Mouse (Mus musculus) mouse embryonic stem cell (cell line): ENCODE data around the gene Pacsin2.

Source experiments
- in situ Hi-C, 2 experiments: fragments of 300-500 bp; cut with MboI; formaldehyde crosslinking; loops; 1 replicate in 1 of 2; 3 replicates in 1 of 2; pipeline ENCODE4 v1.14.3; 2019 to 2020; ENCODE audit warnings: low sequenced_read_pairs in 2 of 2, low pct_unique_long_range_greater_than_20kb in 1 of 2, mixed read lengths in 1 of 2; ENCODE audit not compliant: unreplicated experiment in 1 of 2

Pacsin2 gene

GRCm38 (mm10) chr15:83457541-83457940 is 6.9 kb downstream of the Pacsin2 start:
- in situ Hi-C loops = no loop called here

GRCm38 (mm10) chr15:83455637-83456036 is 8.8 kb downstream of the Pacsin2 start:
- in situ Hi-C loops = no loop called here

DNA sequence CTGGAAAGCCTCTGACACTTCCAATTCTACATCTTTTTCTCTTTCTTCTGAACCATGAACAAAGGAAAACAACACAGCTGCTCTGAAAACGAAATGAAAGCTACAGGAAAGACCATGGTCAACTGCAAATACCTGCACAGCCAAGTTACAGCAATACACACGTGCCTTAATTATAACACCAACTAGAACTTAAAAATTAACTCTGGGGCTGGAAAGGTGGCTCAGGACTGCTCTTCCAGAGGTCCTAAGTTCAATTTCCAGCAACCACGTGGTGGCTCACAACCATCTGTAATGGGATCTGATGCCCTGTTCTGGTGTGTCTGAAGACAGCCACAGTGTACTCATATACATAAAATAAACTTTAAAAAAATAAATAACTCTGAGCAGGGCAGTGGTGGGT is 9.4 kb downstream of the Pacsin2 start:
- in situ Hi-C loops = no loop called here

DNA sequence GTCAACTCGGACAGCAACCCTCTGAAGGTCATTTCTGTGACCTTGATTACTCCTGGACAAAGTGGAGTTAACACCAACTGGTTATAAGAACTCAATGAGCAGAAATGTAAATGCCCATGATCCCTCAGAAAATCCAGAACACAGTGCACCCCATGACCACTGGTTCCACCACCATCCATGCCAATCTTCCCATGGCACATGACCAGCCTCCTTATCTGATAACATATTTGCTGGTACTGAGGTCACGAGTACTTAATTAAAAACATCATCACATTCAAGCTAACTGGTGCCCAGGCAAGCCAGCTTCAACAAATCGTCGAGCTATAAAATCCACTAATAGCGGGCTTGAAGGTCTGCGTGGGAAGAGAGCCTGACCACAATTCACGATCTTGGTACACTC is 10.0 kb downstream of the Pacsin2 start:
- in situ Hi-C loops = no loop called here

DNA sequence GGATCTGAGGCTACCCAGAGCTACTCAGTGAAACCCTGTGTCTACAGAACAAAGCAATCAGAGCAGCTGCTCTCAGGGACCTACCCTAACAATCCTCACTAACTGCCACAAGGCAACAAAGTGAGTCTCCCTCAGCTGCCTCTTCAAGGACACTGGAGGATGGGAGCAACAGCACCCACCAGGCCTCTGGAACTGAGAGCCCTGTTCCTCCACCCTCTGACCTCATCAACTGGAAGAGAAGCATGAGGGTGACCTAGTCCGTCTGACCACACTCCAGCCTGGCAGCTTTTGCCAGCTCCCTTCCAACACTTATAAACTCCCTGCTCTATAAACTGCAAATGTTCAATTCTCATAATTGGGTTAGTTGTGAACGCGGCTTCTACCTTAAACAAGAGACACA is 10.5 kb downstream of the Pacsin2 start:
- in situ Hi-C loops = no loop called here

GRCm38 (mm10) chr15:83452219-83452760 is 12.1 kb downstream of the Pacsin2 start:
- in situ Hi-C loops = no loop called here

GRCm38 (mm10) chr15:83451621-83452210 is 12.7 kb downstream of the Pacsin2 start:
- in situ Hi-C loops = no loop called here

GRCm38 (mm10) chr15:83450007-83450406 is 14.4 kb downstream of the Pacsin2 start:
- in situ Hi-C loops = no loop called here

- in situ Hi-C loops = no loop called here
These were observed 15.8 kb downstream of the Pacsin2 start for GRCm38 (mm10) chr15:83448646-83449045.

GRCm38 (mm10) chr15:83447791-83448544 is 16.4 kb downstream of the Pacsin2 start:
- in situ Hi-C loops = no loop called here

DNA sequence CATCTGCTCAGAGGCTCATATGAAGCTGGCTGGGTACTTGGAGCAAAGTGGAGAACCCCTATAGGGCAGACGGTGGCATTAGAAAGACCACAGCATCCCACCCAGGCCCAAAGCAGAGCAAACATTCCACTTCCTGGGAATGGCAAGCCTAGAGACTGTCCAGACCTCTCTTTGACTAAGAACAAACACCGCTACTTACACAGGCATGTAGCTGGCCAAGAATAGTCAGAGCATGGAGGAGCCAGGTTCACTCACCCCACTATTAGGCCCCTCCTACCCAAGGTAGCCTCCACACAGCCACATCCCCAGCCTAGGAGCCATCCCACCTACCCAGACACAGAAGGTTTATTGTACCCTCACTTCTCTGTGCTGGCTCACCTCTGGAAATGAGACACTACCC is 18.5 kb downstream of the Pacsin2 start:
- in situ Hi-C loops = no loop called here

DNA sequence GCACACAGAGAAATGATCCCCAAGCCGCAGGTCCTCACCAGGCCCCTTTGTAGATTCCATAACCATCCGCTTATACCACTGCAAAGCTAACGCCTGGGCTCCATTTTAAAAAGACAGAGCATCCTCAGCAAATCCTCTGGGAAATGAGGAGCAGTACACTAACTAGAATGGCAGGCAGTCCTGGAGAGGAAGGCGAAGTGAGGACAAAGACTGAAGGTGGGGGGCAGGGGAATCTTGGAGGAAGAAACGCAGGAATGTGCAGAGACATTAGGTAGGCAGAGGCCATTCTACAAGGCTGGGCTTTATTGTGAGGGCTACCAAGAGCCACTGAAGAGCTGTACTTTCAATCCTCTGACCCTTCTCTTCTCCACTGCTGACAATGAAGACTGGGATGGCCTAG is 19.0 kb downstream of the Pacsin2 start:
- in situ Hi-C loops = no loop called here

GRCm38 (mm10) chr15:83444425-83444824 is 20.0 kb downstream of the Pacsin2 start:
- in situ Hi-C loops = no loop called here

DNA sequence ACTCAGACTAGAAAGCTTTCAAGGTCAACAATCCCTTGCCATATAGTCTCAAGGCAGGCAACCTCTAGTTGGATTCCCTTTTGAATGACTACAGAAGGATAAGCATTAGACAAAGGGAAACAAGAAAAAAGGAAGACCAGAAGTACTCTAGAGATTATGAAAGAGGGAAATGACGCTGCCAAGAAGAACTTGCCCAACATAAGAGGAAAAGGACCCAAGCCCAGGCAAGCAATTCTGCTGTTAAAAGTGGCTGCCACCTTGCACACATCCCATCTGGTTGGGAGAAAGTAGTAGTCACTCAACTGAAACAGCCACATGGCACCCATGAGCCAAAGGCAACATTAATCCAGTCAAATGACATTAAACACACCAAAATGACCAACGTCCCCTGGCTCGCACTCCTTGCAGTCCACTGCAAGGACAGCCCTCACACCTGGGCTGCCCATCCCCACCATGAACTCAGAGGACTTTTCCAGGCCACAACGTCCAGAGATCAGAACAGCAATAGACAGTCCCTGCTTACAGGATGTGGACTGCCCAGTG is 21.8 kb downstream of the Pacsin2 start:
- in situ Hi-C loops = no loop called here

DNA sequence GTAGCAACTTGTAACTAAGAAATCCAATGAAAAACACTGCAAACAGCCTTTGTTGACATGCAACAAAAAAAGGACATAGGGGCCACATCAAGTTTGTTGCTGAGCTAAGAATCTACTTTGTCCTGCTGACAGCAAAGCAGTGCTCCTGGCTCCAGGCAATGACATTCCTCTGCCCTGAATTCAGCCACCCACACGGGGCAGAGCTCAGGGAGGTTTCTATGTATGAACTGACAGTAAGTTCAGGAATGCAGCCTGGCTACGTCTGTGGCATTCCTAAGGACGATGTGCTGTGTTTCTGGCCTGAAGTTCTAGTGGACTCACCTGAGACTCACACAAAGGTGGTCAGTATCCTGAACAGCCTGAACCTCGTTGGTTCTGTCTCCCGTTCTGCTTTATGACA is 23.7 kb downstream of the Pacsin2 start:
- in situ Hi-C loops = no loop called here

DNA sequence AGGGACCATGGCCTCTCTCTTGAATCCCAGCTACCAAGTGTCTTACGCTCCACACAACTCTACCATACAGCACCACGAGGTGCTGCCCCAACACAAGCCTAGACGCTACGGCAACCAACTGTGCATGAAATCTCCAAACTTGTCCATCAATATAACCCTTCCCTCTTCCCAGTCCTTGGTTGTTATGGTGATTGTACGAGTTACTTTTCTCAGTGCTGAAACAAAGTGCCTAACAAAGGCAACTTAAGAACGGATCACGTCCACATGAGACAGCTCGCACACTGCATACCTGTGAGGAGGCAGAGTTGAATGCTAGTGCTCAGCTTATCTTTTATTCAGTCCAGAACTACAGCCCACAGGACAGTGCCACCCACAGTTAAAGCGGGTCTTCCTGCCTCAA is 27.9 kb downstream of the Pacsin2 start:
- in situ Hi-C loops = no loop called here

- in situ Hi-C loops = no loop called here
These were observed 28.9 kb downstream of the Pacsin2 start for GRCm38 (mm10) chr15:83435324-83436090.

- in situ Hi-C loops = no loop called here
These were observed 29.7 kb downstream of the Pacsin2 start for GRCm38 (mm10) chr15:83434692-83435091.

DNA sequence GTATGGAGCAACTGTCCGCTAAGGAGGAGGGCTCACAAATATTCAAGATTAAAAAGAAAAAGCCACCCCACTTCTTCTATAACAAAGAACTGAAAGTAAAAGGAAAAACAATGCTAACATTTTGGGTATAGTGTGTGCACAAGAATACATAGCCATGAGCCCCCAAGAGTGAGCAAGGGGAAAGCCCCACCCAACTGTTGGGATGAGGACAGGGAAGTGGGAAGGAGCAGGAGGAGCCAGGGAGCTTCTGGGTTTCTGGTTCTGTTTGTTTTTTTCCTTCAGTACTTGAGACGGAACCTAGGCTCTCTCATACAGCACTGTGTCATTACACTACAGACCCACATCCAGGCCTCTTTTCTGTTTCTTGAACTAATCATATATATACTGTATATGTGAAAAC is 31.1 kb downstream of the Pacsin2 start:
- in situ Hi-C loops = no loop called here
